In the genomic region with DNA sequence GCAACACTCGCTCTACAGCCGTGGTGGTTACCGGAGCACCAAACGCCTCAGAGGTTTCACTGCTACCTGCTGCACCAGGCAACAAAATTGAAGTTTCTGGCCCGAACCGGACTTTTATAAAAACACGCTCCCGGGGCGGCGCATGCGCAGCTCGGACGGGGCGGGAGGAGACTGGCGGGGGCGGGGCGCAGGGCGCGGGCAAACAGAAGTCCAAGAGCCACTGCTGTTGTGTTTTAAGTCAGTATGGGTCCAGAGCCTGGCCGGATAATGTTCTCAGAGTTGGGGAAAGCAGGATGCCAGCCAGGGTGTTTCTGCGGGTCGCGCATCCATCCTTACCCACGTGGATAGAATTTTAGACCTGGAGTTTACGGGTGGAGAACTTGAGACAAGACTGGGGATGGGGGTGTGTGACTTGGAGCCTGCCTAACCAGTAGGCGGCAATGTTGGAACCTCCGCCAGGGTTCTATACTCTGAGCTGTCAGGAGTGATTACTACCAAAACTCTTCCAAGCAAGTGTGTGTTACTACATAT, we compare ENCODE assay signal across 1 mouse cellular context.
TF ChIP-seq lines count a peak whose summit lies in the region.

TSS of gene Cxcr4 (minus strand) at position 83 of the 531 bp plus-strand sequence.

TF ChIP-seq in MEL, 35 proteins besides CTCF, POLR2A, EP300 and RAD21 (continued from another document):
- TF ChIP-seq USF2 (IDR thresholded peaks at IDR 0.05; ENCODE audit: borderline replicate concordance in 1 of 2, insufficient read depth in 1 of 2, low read depth in 1 of 2, low read length in 2 of 2) (no peak), TBP (IDR thresholded peaks at IDR 0.05; ENCODE audit: low read depth, low read length) (peak; percentile 49; the same call in 1 of the 2 replicates), POLR2AphosphoS2 (IDR thresholded peaks at IDR 0.05; ENCODE audit: low read length) (peak; percentile 75), RCOR1 (IDR thresholded peaks at IDR 0.05; ENCODE audit: low read depth, low read length) (no peak), TCF12 (IDR thresholded peaks at IDR 0.05; ENCODE audit: low read depth, low read length) (no peak), ELF1 (IDR thresholded peaks at IDR 0.05; ENCODE audit: low read depth, low read length) (no peak)
